Mouse (Mus musculus) embryonic facial prominence, embryonic 11.5 days (tissue): Measurements from ENCODE around the gene Odc1. TPM values are rescaled to one million over a fixed set of nuclear protein-coding genes. Genes with fewer than 3 reads are reported as not detected.

ENCODE experiments used
- ATAC-seq: fragments of 200-750 bp; cut with Nextera tagmentation; replicated peaks from 2 replicates; pipeline ENCODE4 v1.8.0; 2017; ENCODE audit warnings: low read depth; ENCODE audit not compliant: insufficient number of reproducible peaks, low FRiP score, low TSS enrichment
- DNase-seq: peaks from one replicate; pipeline ENCODE4 v3.0.0-alpha.2; 2015; ENCODE audit warnings: low spot score
- H3K27ac ChIP-seq: fragments of 300-500 bp; sonication (generic); replicated peaks from 2 replicates; pipeline ENCODE4 v1.5.1; 2014; ENCODE audit warnings: mild to moderate bottlenecking, low read depth, low read length, control low read depth
- H3K27me3 ChIP-seq: fragments of 300-500 bp; sonication (generic); 2 replicates; pipeline ENCODE4 v1.6.1; 2014; ENCODE audit warnings: mild to moderate bottlenecking, low read length, moderate library complexity, mixed read lengths; ENCODE audit not compliant: control insufficient read depth, insufficient read depth
- H3K36me3 ChIP-seq: fragments of 300-500 bp; sonication (generic); replicated peaks from 2 replicates; pipeline ENCODE4 v1.6.1; 2014; ENCODE audit warnings: low read depth, mild to moderate bottlenecking, low read length, moderate library complexity, mixed read lengths; ENCODE audit not compliant: control insufficient read depth, insufficient read depth
- H3K4me1 ChIP-seq: fragments of 300-500 bp; sonication (generic); 2 replicates; pipeline ENCODE4 v1.6.1; 2014; ENCODE audit warnings: low read length, mixed read lengths; ENCODE audit not compliant: control insufficient read depth, insufficient read depth
- H3K4me2 ChIP-seq: fragments of 300-500 bp; sonication (generic); 2 replicates; pipeline ENCODE4 v1.6.1; 2014; ENCODE audit warnings: low read depth, mild to moderate bottlenecking, control low read depth, low read length, moderate library complexity
- H3K4me3 ChIP-seq: fragments of 300-500 bp; sonication (generic); 2 replicates; pipeline ENCODE4 v1.5.1; 2014; ENCODE audit warnings: low read depth, low read length, control low read depth
- H3K9ac ChIP-seq: fragments of 300-500 bp; sonication (generic); replicated peaks from 2 replicates; pipeline ENCODE4 v1.6.1; 2014; ENCODE audit warnings: mild to moderate bottlenecking, control low read depth, low read length
- H3K9me3 ChIP-seq: fragments of 300-500 bp; sonication (generic); replicated peaks from 2 replicates; pipeline ENCODE4 v1.6.1; 2016; ENCODE audit warnings: mild to moderate bottlenecking, low read length, inconsistent platforms, mixed read lengths; ENCODE audit not compliant: control insufficient read depth
- WGBS: fragments of 180-500 bp; shearing (Covaris S2); extraction: QIAGEN DNeasy Blood & Tissue Kit; methylation state at CpG from one replicate; pipeline ENCODE4 v1.1.7; 2014; 5-methylcytosine and 5-hydroxymethylcytosine counted together
- polyA plus RNA-seq: library from polyadenylated mRNA; unstranded; fragments of >200 nt; fragmentation: Nextera tagmentation; extraction: Ambion mirVana; gene quantifications from 2 replicates; pipeline ENCODE4 v1.2.1, GENCODE M21; 2014

The Odc1 gene
- polyA plus RNA-seq, 1 experiment from 2014 or later, result 312 TPM

DNA sequence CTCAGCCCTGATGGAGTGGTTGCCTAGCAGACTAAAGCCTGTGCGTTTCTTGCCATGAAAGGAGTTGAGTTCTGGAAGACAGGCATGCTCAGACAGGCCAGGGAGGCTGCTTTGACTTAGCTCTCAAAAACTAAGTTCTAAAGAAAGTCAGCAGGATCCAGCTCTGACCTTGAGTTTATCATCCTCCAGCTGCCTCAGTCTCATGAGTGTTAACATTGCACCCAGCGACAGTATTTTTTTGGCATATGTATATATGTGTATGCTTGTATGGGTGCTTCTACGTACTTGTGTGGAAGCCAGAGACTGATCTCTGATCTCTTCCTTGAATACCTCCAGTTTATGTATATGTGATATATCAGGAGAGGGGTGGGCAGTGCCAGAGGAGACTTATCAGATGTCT, 7.8 kb downstream of the Odc1 start:
- no peak for ATAC-seq
- no peak overlapping the region for H3K4me3 ChIP-seq
- no peaks in the 10 kb centered on the region for H3K4me1 ChIP-seq
- H3K9me3 ChIP-seq, result no peaks in the 10 kb centered on the region
- H3K27ac ChIP-seq, result no peak overlapping the region
- H3K9ac ChIP-seq, result no peak overlapping the region
- WGBS, result 79% methylated on average over 3 of the region's 3 CpGs
- no peaks in the 10 kb centered on the region for H3K27me3 ChIP-seq
- H3K4me2 ChIP-seq, result no peak overlapping the region
- H3K36me3 ChIP-seq, result peaks cover 1% of the 10 kb centered on the region
- no peak for DNase-seq

- H3K4me2 ChIP-seq, result no peak overlapping the region
- H3K4me1 ChIP-seq, result no peaks in the 10 kb centered on the region
- H3K27ac ChIP-seq, result no peak overlapping the region
- ATAC-seq, result no peak
- H3K27me3 ChIP-seq, result no peaks in the 10 kb centered on the region
- DNase-seq, result no peak
- WGBS, result 67% methylated on average over 2 of the region's 2 CpGs
- H3K36me3 ChIP-seq, result no peaks in the 10 kb centered on the region; the same call in none of the 2 replicates
- H3K9me3 ChIP-seq, result no peaks in the 10 kb centered on the region
- no peak overlapping the region for H3K4me3 ChIP-seq
- H3K9ac ChIP-seq, result no peak overlapping the region
Measured at GRCm38 (mm10) chr12:17552949-17553348, 8.4 kb downstream of the Odc1 start.

DNA sequence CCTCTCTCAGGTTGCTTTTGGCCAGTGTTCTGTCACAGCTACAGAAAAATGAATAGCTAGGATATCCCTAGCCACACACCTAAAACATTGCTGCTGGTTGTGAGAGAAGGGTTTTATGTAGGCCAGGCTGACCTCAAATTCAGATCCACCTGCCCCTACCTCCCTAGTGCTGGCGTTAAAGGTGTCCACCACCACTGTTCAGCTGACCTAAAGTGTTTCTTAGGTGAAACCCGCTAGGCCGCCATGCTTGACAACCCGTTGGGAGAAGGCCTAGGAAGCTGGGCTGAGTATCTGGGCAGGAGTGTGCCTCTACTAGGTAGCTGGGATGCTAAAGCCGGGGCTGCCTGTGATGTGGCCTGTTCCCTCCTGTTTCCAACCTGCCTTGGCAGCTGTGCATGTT, 9.0 kb downstream of the Odc1 start:
- no peak overlapping the region for H3K4me2 ChIP-seq
- H3K4me3 ChIP-seq, result no peak overlapping the region
- H3K9ac ChIP-seq, result no peak overlapping the region
- H3K27me3 ChIP-seq, result no peaks in the 10 kb centered on the region
- no peak overlapping the region for H3K27ac ChIP-seq
- ATAC-seq (no peak), DNase-seq (no peak)
- H3K36me3 ChIP-seq, result no peaks in the 10 kb centered on the region; the same call in none of the 2 replicates
- H3K9me3 ChIP-seq, result no peaks in the 10 kb centered on the region
- WGBS, result 78% methylated on average over 5 of the region's 5 CpGs
- H3K4me1 ChIP-seq, result no peaks in the 10 kb centered on the region

DNA sequence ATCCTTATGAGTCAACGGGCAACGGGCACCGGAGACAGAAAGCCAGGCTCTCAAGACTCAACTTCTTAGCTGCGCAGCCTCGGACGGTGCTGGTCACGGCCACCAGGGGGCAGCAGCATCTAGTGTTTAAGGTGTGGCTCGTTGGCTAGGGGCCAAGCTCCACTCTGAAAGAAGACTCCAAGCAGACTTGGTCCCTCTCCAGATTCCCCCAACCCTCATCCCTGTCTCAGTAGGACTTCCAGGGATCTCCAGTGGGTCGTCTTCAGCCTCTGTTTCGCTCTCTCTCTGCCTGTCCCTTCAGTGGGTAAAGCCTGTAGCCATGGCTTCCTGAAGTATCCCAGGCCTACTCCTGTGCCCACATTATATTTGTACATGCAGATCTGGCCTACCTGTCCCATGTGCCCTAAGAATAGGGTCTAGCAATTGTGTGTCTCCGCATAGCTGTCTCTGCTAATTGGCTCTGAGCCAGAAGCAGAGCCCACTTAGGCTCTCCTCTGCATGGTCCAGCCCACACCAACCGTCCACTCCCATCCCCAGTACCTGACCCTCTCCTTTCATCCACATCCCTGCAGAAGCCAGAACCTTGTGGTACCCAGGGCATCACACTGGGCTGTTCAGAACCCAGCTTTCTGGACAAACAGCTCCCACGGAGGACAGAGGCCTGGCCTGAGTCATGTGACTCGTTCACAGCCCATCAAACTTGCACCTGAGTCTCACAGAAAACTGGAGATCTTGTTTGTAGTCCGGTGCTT, 9.8 kb downstream of the Odc1 start:
- Histone ChIP-seq H3K4me2 (no peak overlapping the region), H3K9ac (no peak overlapping the region), H3K27me3 (no peaks in the 10 kb centered on the region), H3K36me3 (no peaks in the 10 kb centered on the region; the same call in 1 of the 2 replicates), H3K4me3 (no peak overlapping the region), H3K27ac (no peak overlapping the region), H3K9me3 (no peaks in the 10 kb centered on the region), H3K4me1 (no peaks in the 10 kb centered on the region)
- ATAC-seq, result peak; percentile 31; the same call in 1 of the 2 replicates
- 39% methylated on average over 15 of the region's 15 CpGs for WGBS
- peak; percentile 90 for DNase-seq

DNA sequence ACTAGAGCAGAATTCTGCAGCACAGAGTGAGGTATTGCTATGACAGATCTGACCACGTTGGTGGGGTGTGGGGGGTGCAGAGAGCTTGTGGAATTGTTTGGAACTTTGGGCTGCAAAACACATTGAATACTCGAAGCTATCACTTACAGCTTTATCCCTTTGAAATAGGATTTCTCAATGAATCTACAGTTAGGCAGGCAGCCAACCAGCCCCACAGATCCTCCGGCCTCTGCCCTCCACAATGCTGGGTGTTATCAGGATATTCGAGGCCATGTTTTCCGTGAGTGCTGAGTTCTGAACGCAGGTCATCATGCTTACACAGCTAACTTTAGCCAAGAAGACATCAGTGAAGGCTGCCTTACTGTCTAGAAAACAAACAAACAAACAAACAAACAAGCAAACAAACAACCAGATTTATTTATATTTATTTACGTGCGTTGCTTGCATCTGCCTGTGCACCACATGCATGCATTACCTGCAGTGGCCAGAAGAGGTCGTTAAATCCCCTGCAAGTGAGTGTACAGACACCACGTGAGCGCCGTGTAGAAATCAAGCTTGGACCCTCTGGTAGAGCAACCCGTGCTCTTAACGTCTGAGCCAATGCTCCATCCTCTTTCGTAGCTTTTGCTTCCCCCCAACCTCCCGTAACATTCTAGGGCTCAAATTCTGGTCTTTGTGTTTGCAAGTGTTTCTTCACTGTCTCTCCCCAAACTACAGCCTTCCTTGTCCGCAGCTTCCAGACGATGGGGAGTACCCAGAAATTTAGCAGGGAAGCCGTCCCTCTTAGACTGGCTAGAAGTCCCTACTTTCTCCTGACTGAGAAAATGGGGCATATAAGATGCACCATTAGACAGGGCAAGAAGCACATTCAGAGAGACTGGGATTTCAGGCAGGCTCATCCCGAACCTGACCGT, 12.1 kb downstream of the Odc1 start:
- no peak; the same call in 1 of the 2 replicates for ATAC-seq

DNA sequence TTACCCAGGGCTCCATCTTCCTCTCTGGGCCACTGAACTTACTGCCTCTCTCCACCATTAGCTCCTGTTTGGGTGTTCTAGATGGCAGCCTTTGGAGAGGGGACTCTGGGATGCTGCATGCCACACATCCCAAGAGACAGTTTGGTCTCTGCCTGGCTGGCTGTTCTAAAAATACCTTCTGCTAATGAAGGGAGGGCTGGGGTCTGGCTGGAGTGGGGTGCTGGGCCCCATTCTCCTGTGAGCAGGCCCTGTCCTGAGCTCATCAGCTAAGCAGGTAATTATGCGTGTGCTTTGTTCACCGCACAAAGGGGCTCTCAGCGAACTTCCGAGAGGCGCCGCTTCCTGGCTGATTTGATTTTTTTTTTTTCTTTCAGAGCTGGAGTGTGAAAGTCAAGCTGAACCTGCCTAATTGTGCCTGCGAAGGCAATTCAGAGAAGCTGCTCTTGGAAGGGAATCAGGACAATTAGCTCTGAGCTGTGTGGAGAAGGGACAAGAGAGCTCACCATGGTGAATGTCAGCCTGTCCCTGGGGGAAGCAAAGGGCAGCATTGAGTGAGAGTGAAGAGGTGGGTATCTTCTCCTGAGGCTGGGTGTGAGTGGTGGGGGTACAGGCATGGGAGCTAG, 12.9 kb downstream of the Odc1 start:
- Histone ChIP-seq H3K27me3 (no peaks in the 10 kb centered on the region), H3K27ac (no peak overlapping the region; the same call in 1 of the 2 replicates), H3K4me1 (no peaks in the 10 kb centered on the region), H3K4me2 (no peak overlapping the region), H3K4me3 (no peak overlapping the region), H3K9ac (no peak overlapping the region; the same call in 1 of the 2 replicates), H3K36me3 (no peaks in the 10 kb centered on the region), H3K9me3 (no peaks in the 10 kb centered on the region)
- ATAC-seq, result peak; percentile 48
- DNase-seq, result peak; percentile 46
- 13% methylated on average over 7 of the region's 7 CpGs for WGBS

More for the DNA sequence above, 12.1 kb downstream of the Odc1 start:
- peak; percentile 85 for DNase-seq
- H3K9me3 ChIP-seq, result no peaks in the 10 kb centered on the region
- no peaks in the 10 kb centered on the region for H3K27me3 ChIP-seq
- H3K4me2 ChIP-seq, result peak overlapping the region; percentile 3; the same call in 1 of the 2 replicates
- H3K36me3 ChIP-seq, result no peaks in the 10 kb centered on the region; the same call in 1 of the 2 replicates
- H3K27ac ChIP-seq, result no peak overlapping the region; the same call in 1 of the 2 replicates
- 31% methylated on average over 21 of the region's 21 CpGs for WGBS
- H3K4me1 ChIP-seq, result no peaks in the 10 kb centered on the region
- H3K9ac ChIP-seq, result no peak overlapping the region; the same call in 1 of the 2 replicates
- H3K4me3 ChIP-seq, result no peak overlapping the region

DNA sequence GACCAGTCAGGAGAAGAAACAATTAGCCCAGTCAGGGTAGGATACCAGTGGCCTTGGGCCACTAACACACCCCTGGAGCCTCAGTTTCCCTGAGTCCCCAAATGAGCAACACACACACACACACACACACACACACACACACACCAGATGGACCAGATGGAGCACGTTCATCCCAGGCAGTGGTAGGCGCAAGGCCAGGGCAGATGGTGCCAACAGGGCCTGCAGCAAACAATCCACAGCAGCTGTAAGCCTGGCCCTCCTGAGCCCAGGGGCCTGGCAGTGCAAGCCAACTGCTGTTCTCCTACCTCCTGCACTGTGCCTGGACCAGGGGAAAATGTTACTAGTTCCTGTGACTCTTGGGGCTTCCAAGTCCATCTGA, 13.4 kb downstream of the Odc1 start:
- 69% methylated on average over 2 of the region's 2 CpGs for WGBS
- no peaks in the 10 kb centered on the region for H3K27me3 ChIP-seq
- H3K4me2 ChIP-seq, result no peak overlapping the region
- DNase-seq, result no peak
- no peaks in the 10 kb centered on the region for H3K9me3 ChIP-seq
- H3K9ac ChIP-seq, result no peak overlapping the region
- no peaks in the 10 kb centered on the region for H3K4me1 ChIP-seq
- H3K36me3 ChIP-seq, result no peaks in the 10 kb centered on the region
- no peak; the same call in 1 of the 2 replicates for ATAC-seq
- no peak overlapping the region for H3K4me3 ChIP-seq
- H3K27ac ChIP-seq, result no peak overlapping the region
